Mouse (Mus musculus): ENCODE data around the gene Osbp2. TPM values are rescaled to one million over a fixed set of nuclear protein-coding genes. Genes with fewer than 3 reads are reported as not detected.

Osbp2 gene
- polyA plus RNA-seq, 1 experiment from 2014 or later: 2.4 TPM

DNA sequence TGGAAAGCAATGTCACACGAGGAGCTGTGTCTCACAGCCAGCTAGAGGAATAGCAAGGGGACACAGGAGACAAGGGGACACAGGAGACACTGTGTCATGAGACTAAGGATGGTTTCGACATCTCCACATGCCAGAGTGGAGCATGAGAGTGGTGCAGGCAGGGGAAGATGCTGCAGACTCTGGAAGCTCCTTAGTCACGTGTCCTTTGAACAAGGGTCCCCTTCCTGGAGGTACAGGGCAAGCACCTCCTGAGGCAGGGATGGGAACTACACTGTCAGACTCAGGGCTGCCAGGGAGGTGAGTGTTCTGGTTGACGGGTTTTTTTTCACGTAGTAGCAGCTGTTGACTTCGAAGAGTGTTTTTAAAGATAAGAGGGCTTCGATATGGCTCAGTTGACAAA, 113.9 kb downstream of the Osbp2 start:
- H3K9me3 ChIP-seq (ENCODE audit: control insufficient read depth, low read length): no peaks in the 10 kb centered on the region
- no peak overlapping the region for H3K27ac ChIP-seq (ENCODE audit: low read depth, low read length)
- DNase-seq (ENCODE audit: low spot score): no peak
- H3K9ac ChIP-seq (ENCODE audit: low read length): no peak overlapping the region
- H3K4me3 ChIP-seq (ENCODE audit: low read depth, low read length): no peak overlapping the region
- ATAC-seq (ENCODE audit: insufficient read depth, low FRiP score, low TSS enrichment): no peak
- 36% methylated on average over 7 of the region's 7 CpGs for WGBS
- H3K27me3 ChIP-seq (ENCODE audit: control insufficient read depth, insufficient read depth, low read length): no peaks in the 10 kb centered on the region
- H3K4me1 ChIP-seq (ENCODE audit: control insufficient read depth, insufficient read depth, low read length): no peaks in the 10 kb centered on the region
- H3K36me3 ChIP-seq (ENCODE audit: control insufficient read depth, insufficient read depth, low read length): no peaks in the 10 kb centered on the region
- H3K4me2 ChIP-seq (ENCODE audit: low read depth): no peak overlapping the region

DNA sequence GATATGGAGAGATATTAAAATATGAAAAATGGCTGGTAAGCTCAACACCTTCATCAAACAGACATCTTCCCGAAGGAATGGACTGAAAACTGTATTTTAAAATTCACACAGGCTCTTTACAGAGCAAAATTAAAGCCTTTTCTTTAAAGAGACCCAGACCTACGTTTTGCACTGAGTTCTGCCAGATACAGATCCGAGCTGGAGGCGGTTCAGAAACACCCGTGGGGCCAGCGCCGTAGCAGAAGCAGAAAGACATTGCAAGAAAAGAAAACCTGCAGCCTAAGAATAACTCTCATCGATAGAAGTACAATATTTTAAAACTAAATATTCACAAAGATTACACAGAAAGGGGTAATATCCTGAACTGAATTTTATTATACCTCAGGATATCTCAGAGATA, 121.3 kb downstream of the Osbp2 start:
- no peak for DNase-seq (ENCODE audit: low spot score)
- no peak for ATAC-seq (ENCODE audit: insufficient read depth, low FRiP score, low TSS enrichment)
- H3K4me3 ChIP-seq (ENCODE audit: low read depth, low read length): no peak overlapping the region
- no peaks in the 10 kb centered on the region for H3K36me3 ChIP-seq (ENCODE audit: control insufficient read depth, insufficient read depth, low read length)
- no peak overlapping the region for H3K27ac ChIP-seq (ENCODE audit: low read depth, low read length)
- no peak overlapping the region for H3K9ac ChIP-seq (ENCODE audit: low read length)
- 82% methylated on average over 8 of the region's 8 CpGs for WGBS
- no peaks in the 10 kb centered on the region for H3K27me3 ChIP-seq (ENCODE audit: control insufficient read depth, insufficient read depth, low read length)
- H3K4me1 ChIP-seq (ENCODE audit: control insufficient read depth, insufficient read depth, low read length): no peaks in the 10 kb centered on the region
- H3K4me2 ChIP-seq (ENCODE audit: low read depth): no peak overlapping the region
- no peaks in the 10 kb centered on the region for H3K9me3 ChIP-seq (ENCODE audit: control insufficient read depth, low read length)

GRCm38 (mm10) chr11:3741183-3741582, 122.5 kb downstream of the Osbp2 start:
- DNase-seq (ENCODE audit: low spot score): no peak
- no peaks in the 10 kb centered on the region for H3K27me3 ChIP-seq (ENCODE audit: control insufficient read depth, insufficient read depth, low read length)

GRCm38 (mm10) chr11:3738778-3739177, 124.9 kb downstream of the Osbp2 start:
- no peaks in the 10 kb centered on the region for H3K9me3 ChIP-seq (ENCODE audit: control insufficient read depth, low read length)
- no peak overlapping the region for H3K9ac ChIP-seq (ENCODE audit: low read length)
- H3K4me1 ChIP-seq (ENCODE audit: control insufficient read depth, insufficient read depth, low read length): no peaks in the 10 kb centered on the region
- H3K27ac ChIP-seq (ENCODE audit: low read depth, low read length): no peak overlapping the region
- H3K4me3 ChIP-seq (ENCODE audit: low read depth, low read length): no peak overlapping the region
- H3K36me3 ChIP-seq (ENCODE audit: control insufficient read depth, insufficient read depth, low read length): no peaks in the 10 kb centered on the region
- no peak overlapping the region for H3K4me2 ChIP-seq (ENCODE audit: low read depth)
- WGBS: 71% methylated on average over 2 of the region's 2 CpGs
- DNase-seq (ENCODE audit: low spot score) (no peak), ATAC-seq (ENCODE audit: insufficient read depth, low FRiP score, low TSS enrichment) (no peak)
- no peaks in the 10 kb centered on the region for H3K27me3 ChIP-seq (ENCODE audit: control insufficient read depth, insufficient read depth, low read length)

More at GRCm38 (mm10) chr11:3741183-3741582, 122.5 kb downstream of the Osbp2 start:
- H3K9ac ChIP-seq (ENCODE audit: low read length): no peak overlapping the region
- no peaks in the 10 kb centered on the region for H3K4me1 ChIP-seq (ENCODE audit: control insufficient read depth, insufficient read depth, low read length)
- no peak overlapping the region for H3K4me3 ChIP-seq (ENCODE audit: low read depth, low read length)
- no peak overlapping the region for H3K27ac ChIP-seq (ENCODE audit: low read depth, low read length)
- no peaks in the 10 kb centered on the region for H3K36me3 ChIP-seq (ENCODE audit: control insufficient read depth, insufficient read depth, low read length)
- WGBS: 93% methylated on average over 12 of the region's 12 CpGs
- no peak overlapping the region for H3K4me2 ChIP-seq (ENCODE audit: low read depth)
- H3K9me3 ChIP-seq (ENCODE audit: control insufficient read depth, low read length): no peaks in the 10 kb centered on the region
- ATAC-seq (ENCODE audit: insufficient read depth, low FRiP score, low TSS enrichment): no peak

DNA sequence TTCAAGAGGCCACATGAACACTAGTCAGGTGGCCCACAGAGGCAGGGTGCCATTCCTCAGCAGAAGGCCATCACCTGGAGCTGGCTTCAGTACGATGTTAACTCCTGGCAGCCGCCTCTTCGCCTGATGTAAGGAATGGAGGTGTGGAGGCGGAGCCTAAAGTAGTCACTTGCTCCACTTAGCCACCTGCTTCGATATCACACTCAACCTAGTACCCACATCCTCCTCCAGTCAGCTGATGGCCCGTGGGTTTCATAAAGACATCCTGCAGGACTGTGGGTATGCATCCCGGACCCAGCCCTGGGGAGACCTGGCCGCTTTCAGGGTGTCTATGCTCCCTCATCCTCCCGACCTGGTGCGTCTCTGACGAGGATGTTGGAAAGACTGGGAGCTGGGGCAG, 128.0 kb downstream of the Osbp2 start:
- no peak for ATAC-seq (ENCODE audit: insufficient read depth, low FRiP score, low TSS enrichment)
- no peaks in the 10 kb centered on the region for H3K4me1 ChIP-seq (ENCODE audit: control insufficient read depth, insufficient read depth, low read length)
- H3K9ac ChIP-seq (ENCODE audit: low read length): no peak overlapping the region
- no peaks in the 10 kb centered on the region for H3K27me3 ChIP-seq (ENCODE audit: control insufficient read depth, insufficient read depth, low read length)
- no peak overlapping the region for H3K4me3 ChIP-seq (ENCODE audit: low read depth, low read length)
- no peak overlapping the region for H3K4me2 ChIP-seq (ENCODE audit: low read depth)
- WGBS: 78% methylated on average over 11 of the region's 11 CpGs
- H3K9me3 ChIP-seq (ENCODE audit: control insufficient read depth, low read length): no peaks in the 10 kb centered on the region
- no peak for DNase-seq (ENCODE audit: low spot score)
- no peak overlapping the region for H3K27ac ChIP-seq (ENCODE audit: low read depth, low read length)
- no peaks in the 10 kb centered on the region for H3K36me3 ChIP-seq (ENCODE audit: control insufficient read depth, insufficient read depth, low read length)

- Histone ChIP-seq H3K27ac (ENCODE audit: low read depth, low read length) (no peak overlapping the region), H3K4me1 (ENCODE audit: control insufficient read depth, insufficient read depth, low read length) (no peaks in the 10 kb centered on the region), H3K27me3 (ENCODE audit: control insufficient read depth, insufficient read depth, low read length) (no peaks in the 10 kb centered on the region), H3K4me3 (ENCODE audit: low read depth, low read length) (no peak overlapping the region), H3K9me3 (ENCODE audit: control insufficient read depth, low read length) (no peaks in the 10 kb centered on the region), H3K9ac (ENCODE audit: low read length) (no peak overlapping the region), H3K36me3 (ENCODE audit: control insufficient read depth, insufficient read depth, low read length) (no peaks in the 10 kb centered on the region), H3K4me2 (ENCODE audit: low read depth) (no peak overlapping the region)
- WGBS: 82% methylated on average over 14 of the region's 14 CpGs
- no peak for DNase-seq (ENCODE audit: low spot score)
- no peak for ATAC-seq (ENCODE audit: insufficient read depth, low FRiP score, low TSS enrichment)
Measured at GRCm38 (mm10) chr11:3733933-3734636, 129.6 kb downstream of the Osbp2 start.

- Histone ChIP-seq H3K27ac (ENCODE audit: low read depth, low read length) (no peak overlapping the region), H3K9ac (ENCODE audit: low read length) (no peak overlapping the region), H3K4me2 (ENCODE audit: low read depth) (no peak overlapping the region), H3K9me3 (ENCODE audit: control insufficient read depth, low read length) (no peaks in the 10 kb centered on the region), H3K4me1 (ENCODE audit: control insufficient read depth, insufficient read depth, low read length) (no peaks in the 10 kb centered on the region), H3K27me3 (ENCODE audit: control insufficient read depth, insufficient read depth, low read length) (no peaks in the 10 kb centered on the region), H3K4me3 (ENCODE audit: low read depth, low read length) (no peak overlapping the region), H3K36me3 (ENCODE audit: control insufficient read depth, insufficient read depth, low read length) (no peaks in the 10 kb centered on the region)
- WGBS: 83% methylated on average over 4 of the region's 4 CpGs
- ATAC-seq (ENCODE audit: insufficient read depth, low FRiP score, low TSS enrichment) (no peak), DNase-seq (ENCODE audit: low spot score) (no peak)
Measured at GRCm38 (mm10) chr11:3731469-3731868, 132.2 kb downstream of the Osbp2 start.

DNA sequence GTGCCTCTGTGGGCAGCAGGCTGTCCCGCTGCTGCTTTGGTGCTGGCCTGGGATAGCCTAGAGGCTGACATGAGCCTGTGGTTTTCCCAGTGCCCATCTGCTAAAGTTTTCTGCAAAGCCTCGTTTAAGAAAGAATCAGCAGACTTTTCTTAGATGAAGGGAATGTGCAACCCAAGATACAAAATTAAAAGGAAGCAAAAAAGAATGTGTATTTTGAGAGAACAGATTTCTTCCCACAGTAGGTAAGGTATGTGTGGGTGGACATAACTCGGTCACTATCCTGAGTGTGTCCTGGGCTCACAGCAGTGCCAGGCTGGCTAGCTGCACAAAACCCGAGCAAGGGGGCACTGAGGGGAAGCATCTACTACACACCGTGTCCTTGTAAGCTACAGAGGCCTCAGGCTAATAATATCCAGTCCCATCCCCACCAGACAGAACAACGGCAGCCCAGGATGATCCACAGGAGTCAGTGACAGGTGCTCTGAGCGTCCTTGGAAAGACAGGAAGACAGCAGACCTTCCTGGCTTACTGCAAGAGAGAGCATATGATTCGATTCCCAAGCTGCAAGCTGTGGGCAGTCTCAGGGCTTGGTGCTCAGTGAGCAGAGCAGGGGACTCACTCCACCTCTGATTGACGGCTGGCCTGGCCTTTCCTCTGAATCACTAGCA, 136.1 kb downstream of the Osbp2 start:
- H3K9me3 ChIP-seq (ENCODE audit: control insufficient read depth, low read length): no peaks in the 10 kb centered on the region
- H3K27me3 ChIP-seq (ENCODE audit: control insufficient read depth, insufficient read depth, low read length): no peaks in the 10 kb centered on the region
- WGBS: 72% methylated on average over 9 of the region's 9 CpGs
- H3K4me1 ChIP-seq (ENCODE audit: control insufficient read depth, insufficient read depth, low read length): no peaks in the 10 kb centered on the region
- no peak overlapping the region for H3K27ac ChIP-seq (ENCODE audit: low read depth, low read length)
- no peak overlapping the region for H3K4me3 ChIP-seq (ENCODE audit: low read depth, low read length)
- no peak for DNase-seq (ENCODE audit: low spot score)
- no peak overlapping the region for H3K9ac ChIP-seq (ENCODE audit: low read length)
- no peak for ATAC-seq (ENCODE audit: insufficient read depth, low FRiP score, low TSS enrichment)
- H3K4me2 ChIP-seq (ENCODE audit: low read depth): no peak overlapping the region
- no peaks in the 10 kb centered on the region for H3K36me3 ChIP-seq (ENCODE audit: control insufficient read depth, insufficient read depth, low read length)

Data from neural tube, embryonic 11.5 days (tissue).